Mouse (Mus musculus): ENCODE results near the gene Add2. TPM values are rescaled to one million over a fixed set of nuclear protein-coding genes. Genes with fewer than 3 reads are reported as not detected.

The Add2 gene
- polyA plus RNA-seq, 1 experiment from 2014 or later, result 6.4 TPM

DNA sequence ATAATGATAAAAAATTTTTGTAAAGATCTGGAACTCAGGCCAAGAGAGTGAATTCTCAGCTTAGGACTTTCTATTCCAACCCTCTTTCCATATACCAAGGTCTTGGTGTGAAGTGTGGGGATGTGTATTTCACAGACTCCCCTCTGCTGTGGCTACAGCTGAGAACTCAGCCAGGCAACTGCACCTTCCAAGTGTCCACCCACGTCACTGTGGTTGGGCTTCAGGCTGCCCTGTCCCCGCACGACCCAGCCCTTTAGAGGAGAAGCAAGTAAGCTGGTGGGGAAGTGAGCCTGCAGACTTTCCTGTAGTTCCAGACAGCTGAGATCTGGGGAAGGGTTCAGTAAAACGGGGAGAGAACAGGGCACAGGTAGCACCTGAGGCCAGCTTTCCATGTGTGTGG, 68.7 kb downstream of the Add2 start:
- WGBS, result 55% methylated on average over 4 of the region's 4 CpGs
- ATAC-seq (ENCODE audit: insufficient number of reproducible peaks, low FRiP score, low TSS enrichment, low read depth) (no peak), DNase-seq (ENCODE audit: low spot score) (no peak)
- Histone ChIP-seq H3K4me2 (ENCODE audit: low read depth, severe bottlenecking) (no peak overlapping the region), H3K27ac (replicated peaks; ENCODE audit: low read depth, low read length) (no peak overlapping the region), H3K9ac (ENCODE audit: low read length) (no peak overlapping the region), H3K9me3 (ENCODE audit: control insufficient read depth, low read length) (no peaks in the 10 kb centered on the region), H3K36me3 (ENCODE audit: control insufficient read depth, insufficient read depth, low read length) (no peaks in the 10 kb centered on the region), H3K27me3 (ENCODE audit: control insufficient read depth, insufficient read depth, low read length) (no peaks in the 10 kb centered on the region), H3K4me1 (ENCODE audit: control insufficient read depth, insufficient read depth, low read length) (peaks cover 4% of the 10 kb centered on the region; the same call in 1 of the 2 replicates), H3K4me3 (ENCODE audit: low read depth, low read length) (no peak overlapping the region)

DNA sequence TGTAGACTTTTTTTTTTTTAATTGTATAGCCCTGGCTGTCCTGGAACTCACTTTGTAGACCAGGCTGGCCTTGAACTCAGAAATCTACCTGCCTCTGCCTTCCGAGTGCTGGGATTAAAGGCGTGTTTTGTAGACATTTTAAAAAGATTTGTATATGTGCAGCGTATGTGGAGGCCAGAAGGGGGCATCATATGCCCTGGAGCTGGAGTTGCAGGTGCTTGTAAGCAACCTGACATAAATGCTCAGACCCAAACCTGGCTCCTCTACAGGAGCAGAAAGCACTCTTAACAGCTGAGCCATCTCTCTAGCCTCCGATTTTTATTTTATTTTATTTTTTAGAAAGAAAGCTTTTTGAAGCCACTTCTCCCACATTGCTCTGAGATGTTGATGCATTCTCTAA, 70.5 kb downstream of the Add2 start:
- DNase-seq (ENCODE audit: low spot score), result no peak
- no peaks in the 10 kb centered on the region for H3K27me3 ChIP-seq (ENCODE audit: control insufficient read depth, insufficient read depth, low read length)
- H3K4me1 ChIP-seq (ENCODE audit: control insufficient read depth, insufficient read depth, low read length), result peaks cover 4% of the 10 kb centered on the region; the same call in 1 of the 2 replicates
- no peak overlapping the region for H3K27ac ChIP-seq (replicated peaks; ENCODE audit: low read depth, low read length)
- no peaks in the 10 kb centered on the region for H3K9me3 ChIP-seq (ENCODE audit: control insufficient read depth, low read length)
- no peaks in the 10 kb centered on the region for H3K36me3 ChIP-seq (ENCODE audit: control insufficient read depth, insufficient read depth, low read length)
- no peak overlapping the region for H3K4me2 ChIP-seq (ENCODE audit: low read depth, severe bottlenecking)
- H3K4me3 ChIP-seq (ENCODE audit: low read depth, low read length), result no peak overlapping the region
- ATAC-seq (ENCODE audit: insufficient number of reproducible peaks, low FRiP score, low TSS enrichment, low read depth), result no peak
- WGBS, result 73% methylated on average over 4 of the region's 4 CpGs
- no peak overlapping the region for H3K9ac ChIP-seq (ENCODE audit: low read length)

DNA sequence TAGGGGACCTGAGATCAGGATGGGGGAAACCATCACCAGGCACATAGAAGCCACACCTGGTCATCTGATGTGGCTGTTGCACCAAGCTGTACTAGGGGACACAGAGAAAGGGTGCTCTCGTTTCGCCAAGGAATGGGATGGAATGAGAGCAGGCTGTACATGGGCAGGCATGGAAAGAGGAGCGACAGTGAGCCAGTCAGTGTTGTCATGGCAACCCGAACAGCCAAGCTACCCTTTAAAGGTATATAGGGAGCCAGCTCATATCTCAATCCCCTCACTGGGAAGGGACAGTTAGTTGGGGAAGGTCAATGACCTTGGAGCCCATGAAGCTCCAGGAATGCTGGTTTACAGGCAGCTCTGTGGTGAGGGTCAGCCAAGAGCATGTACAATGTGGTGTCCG, 73.0 kb downstream of the Add2 start:
- DNase-seq (ENCODE audit: low spot score), result no peak
- no peak overlapping the region for H3K27ac ChIP-seq (replicated peaks; ENCODE audit: low read depth, low read length)
- no peaks in the 10 kb centered on the region for H3K36me3 ChIP-seq (ENCODE audit: control insufficient read depth, insufficient read depth, low read length)
- H3K9ac ChIP-seq (ENCODE audit: low read length), result no peak overlapping the region
- no peak overlapping the region for H3K4me2 ChIP-seq (ENCODE audit: low read depth, severe bottlenecking)
- WGBS, result 75% methylated on average over 5 of the region's 5 CpGs
- H3K4me1 ChIP-seq (ENCODE audit: control insufficient read depth, insufficient read depth, low read length), result peaks cover 4% of the 10 kb centered on the region; the same call in 1 of the 2 replicates
- H3K9me3 ChIP-seq (ENCODE audit: control insufficient read depth, low read length), result no peaks in the 10 kb centered on the region
- H3K27me3 ChIP-seq (ENCODE audit: control insufficient read depth, insufficient read depth, low read length), result no peaks in the 10 kb centered on the region
- no peak for ATAC-seq (ENCODE audit: insufficient number of reproducible peaks, low FRiP score, low TSS enrichment, low read depth)
- no peak overlapping the region for H3K4me3 ChIP-seq (ENCODE audit: low read depth, low read length)

DNA sequence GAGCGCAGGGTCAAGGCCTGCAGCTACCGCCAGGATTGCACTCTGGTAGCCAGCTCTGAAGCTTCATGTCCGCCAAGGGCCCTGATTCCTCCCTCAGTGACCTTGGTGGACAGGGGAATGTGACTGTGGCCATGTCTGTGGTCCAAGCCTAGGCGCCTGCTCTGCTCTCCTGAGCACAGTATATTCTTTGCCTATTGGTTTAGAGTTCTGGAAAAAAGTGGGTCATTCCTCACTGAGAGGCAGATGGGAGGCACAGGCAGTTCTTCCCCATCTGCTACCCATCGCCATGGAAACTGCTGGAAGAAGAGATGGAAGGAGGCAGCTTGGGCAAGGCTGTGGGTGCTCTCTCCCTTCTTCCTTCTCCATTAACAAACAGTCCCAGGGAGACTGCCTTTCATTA, 74.4 kb downstream of the Add2 start:
- Histone ChIP-seq H3K4me3 (ENCODE audit: low read depth, low read length) (no peak overlapping the region), H3K9ac (ENCODE audit: low read length) (no peak overlapping the region), H3K4me2 (ENCODE audit: low read depth, severe bottlenecking) (no peak overlapping the region), H3K27ac (replicated peaks; ENCODE audit: low read depth, low read length) (no peak overlapping the region), H3K36me3 (ENCODE audit: control insufficient read depth, insufficient read depth, low read length) (peaks cover under 1% of the 10 kb centered on the region; the same call in 1 of the 2 replicates), H3K27me3 (ENCODE audit: control insufficient read depth, insufficient read depth, low read length) (no peaks in the 10 kb centered on the region), H3K4me1 (ENCODE audit: control insufficient read depth, insufficient read depth, low read length) (no peaks in the 10 kb centered on the region), H3K9me3 (ENCODE audit: control insufficient read depth, low read length) (no peaks in the 10 kb centered on the region)
- ATAC-seq (ENCODE audit: insufficient number of reproducible peaks, low FRiP score, low TSS enrichment, low read depth) (no peak), DNase-seq (ENCODE audit: low spot score) (no peak)
- WGBS, result 80% methylated on average over 5 of the region's 5 CpGs

DNA sequence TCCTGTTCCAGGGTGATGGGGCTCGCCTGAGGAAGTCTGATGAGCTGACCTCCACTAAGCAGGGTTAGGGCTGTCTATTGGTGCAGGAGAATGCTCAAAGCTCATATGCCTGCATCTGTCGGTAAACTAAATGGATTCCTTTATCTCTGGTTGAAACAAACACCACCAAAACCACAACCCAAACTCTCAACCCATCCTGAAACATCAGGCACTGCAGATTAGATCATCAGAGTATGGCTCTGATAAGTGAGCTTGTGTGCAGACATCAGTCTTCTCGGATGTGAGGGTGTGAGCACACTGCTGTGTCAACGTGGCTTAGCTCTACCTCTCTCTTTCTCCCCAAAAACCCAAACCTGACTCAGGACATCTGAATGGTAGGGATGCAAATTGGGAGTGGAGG, 75.1 kb downstream of the Add2 start:
- H3K9me3 ChIP-seq (ENCODE audit: control insufficient read depth, low read length), result no peaks in the 10 kb centered on the region
- DNase-seq (ENCODE audit: low spot score), result no peak
- no peaks in the 10 kb centered on the region for H3K4me1 ChIP-seq (ENCODE audit: control insufficient read depth, insufficient read depth, low read length)
- no peak overlapping the region for H3K27ac ChIP-seq (replicated peaks; ENCODE audit: low read depth, low read length)
- no peak overlapping the region for H3K4me2 ChIP-seq (ENCODE audit: low read depth, severe bottlenecking)
- H3K27me3 ChIP-seq (ENCODE audit: control insufficient read depth, insufficient read depth, low read length), result no peaks in the 10 kb centered on the region
- no peak overlapping the region for H3K9ac ChIP-seq (ENCODE audit: low read length)
- H3K4me3 ChIP-seq (ENCODE audit: low read depth, low read length), result no peak overlapping the region
- WGBS, result 69% methylated on average over 4 of the region's 4 CpGs
- peaks cover 2% of the 10 kb centered on the region; the same call in 1 of the 2 replicates for H3K36me3 ChIP-seq (ENCODE audit: control insufficient read depth, insufficient read depth, low read length)
- ATAC-seq (ENCODE audit: insufficient number of reproducible peaks, low FRiP score, low TSS enrichment, low read depth), result no peak

DNA sequence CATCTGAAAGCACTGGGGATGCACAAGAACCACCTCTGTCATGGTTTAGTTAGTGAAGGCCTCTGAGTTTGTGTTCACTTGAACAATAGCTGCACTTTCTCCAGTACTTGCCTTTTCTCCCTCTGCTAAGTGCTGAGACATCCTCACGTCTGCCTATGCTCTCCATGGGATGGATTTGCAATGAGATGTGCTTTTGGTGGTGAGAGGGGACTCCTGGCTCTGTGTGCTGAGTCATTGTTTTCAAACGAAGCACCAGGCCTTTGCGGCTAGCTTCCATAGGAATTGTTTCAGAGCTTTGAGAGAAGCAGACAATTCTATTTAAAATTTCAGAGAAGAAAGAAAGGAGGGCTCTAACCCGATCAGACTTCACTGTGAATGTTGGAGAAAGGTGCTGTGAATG, 76.2 kb downstream of the Add2 start:
- ATAC-seq (ENCODE audit: insufficient number of reproducible peaks, low FRiP score, low TSS enrichment, low read depth) (no peak), DNase-seq (ENCODE audit: low spot score) (no peak)
- Histone ChIP-seq H3K27me3 (ENCODE audit: control insufficient read depth, insufficient read depth, low read length) (no peaks in the 10 kb centered on the region), H3K27ac (replicated peaks; ENCODE audit: low read depth, low read length) (no peak overlapping the region), H3K9me3 (ENCODE audit: control insufficient read depth, low read length) (no peaks in the 10 kb centered on the region), H3K9ac (ENCODE audit: low read length) (no peak overlapping the region), H3K4me1 (ENCODE audit: control insufficient read depth, insufficient read depth, low read length) (no peaks in the 10 kb centered on the region), H3K4me2 (ENCODE audit: low read depth, severe bottlenecking) (no peak overlapping the region), H3K4me3 (ENCODE audit: low read depth, low read length) (no peak overlapping the region), H3K36me3 (ENCODE audit: control insufficient read depth, insufficient read depth, low read length) (peaks cover 2% of the 10 kb centered on the region; the same call in 1 of the 2 replicates)
- WGBS, result 80% methylated on average over 4 of the region's 4 CpGs

DNA sequence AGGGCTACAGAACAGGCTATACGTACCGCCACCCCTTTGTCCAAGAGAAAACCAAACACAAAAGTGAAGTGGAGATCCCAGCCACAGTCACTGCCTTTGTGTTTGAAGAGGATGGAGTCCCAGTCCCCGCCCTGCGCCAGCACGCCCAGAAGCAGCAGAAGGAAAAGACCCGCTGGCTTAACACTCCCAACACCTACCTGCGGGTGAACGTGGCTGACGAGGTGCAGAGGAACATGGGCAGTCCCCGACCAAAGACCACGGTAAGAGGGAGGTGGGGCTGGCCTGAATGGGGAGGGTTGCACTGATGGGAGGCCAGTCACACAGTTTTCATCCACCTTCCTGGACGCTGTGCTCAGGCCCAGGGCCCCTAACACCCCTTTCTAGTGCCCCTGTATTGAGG, 77.6 kb downstream of the Add2 start:
- no peaks in the 10 kb centered on the region for H3K4me1 ChIP-seq (ENCODE audit: control insufficient read depth, insufficient read depth, low read length)
- no peaks in the 10 kb centered on the region for H3K27me3 ChIP-seq (ENCODE audit: control insufficient read depth, insufficient read depth, low read length)
- no peak overlapping the region for H3K27ac ChIP-seq (replicated peaks; ENCODE audit: low read depth, low read length)
- H3K9me3 ChIP-seq (ENCODE audit: control insufficient read depth, low read length), result no peaks in the 10 kb centered on the region
- WGBS, result 75% methylated on average over 12 of the region's 12 CpGs
- no peak overlapping the region for H3K4me3 ChIP-seq (ENCODE audit: low read depth, low read length)
- H3K4me2 ChIP-seq (ENCODE audit: low read depth, severe bottlenecking), result no peak overlapping the region
- peaks cover 2% of the 10 kb centered on the region; the same call in 1 of the 2 replicates for H3K36me3 ChIP-seq (ENCODE audit: control insufficient read depth, insufficient read depth, low read length)
- no peak for DNase-seq (ENCODE audit: low spot score)
- no peak for ATAC-seq (ENCODE audit: insufficient number of reproducible peaks, low FRiP score, low TSS enrichment, low read depth)
- H3K9ac ChIP-seq (ENCODE audit: low read length), result no peak overlapping the region

DNA sequence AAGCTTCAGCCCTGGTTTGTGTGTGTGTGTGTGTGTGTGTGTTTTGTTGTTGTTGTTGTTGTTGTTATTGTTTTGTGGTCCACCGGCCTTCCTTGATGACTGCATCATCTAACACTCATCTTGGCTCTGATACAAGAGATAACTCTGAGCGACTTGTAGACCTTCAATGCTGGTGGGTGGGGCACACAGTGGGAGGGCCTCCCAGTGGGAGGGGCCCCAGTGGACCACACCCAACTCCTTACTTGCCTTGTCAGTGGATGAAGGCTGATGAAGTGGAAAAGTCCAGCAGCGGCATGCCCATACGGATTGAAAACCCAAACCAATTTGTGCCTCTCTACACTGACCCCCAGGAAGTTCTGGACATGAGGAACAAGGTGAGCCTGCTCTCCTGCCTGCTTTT, 78.6 kb downstream of the Add2 start:
- no peak for ATAC-seq (ENCODE audit: insufficient number of reproducible peaks, low FRiP score, low TSS enrichment, low read depth)
- no peak overlapping the region for H3K9ac ChIP-seq (ENCODE audit: low read length)
- WGBS, result 93% methylated on average over 4 of the region's 4 CpGs

DNA sequence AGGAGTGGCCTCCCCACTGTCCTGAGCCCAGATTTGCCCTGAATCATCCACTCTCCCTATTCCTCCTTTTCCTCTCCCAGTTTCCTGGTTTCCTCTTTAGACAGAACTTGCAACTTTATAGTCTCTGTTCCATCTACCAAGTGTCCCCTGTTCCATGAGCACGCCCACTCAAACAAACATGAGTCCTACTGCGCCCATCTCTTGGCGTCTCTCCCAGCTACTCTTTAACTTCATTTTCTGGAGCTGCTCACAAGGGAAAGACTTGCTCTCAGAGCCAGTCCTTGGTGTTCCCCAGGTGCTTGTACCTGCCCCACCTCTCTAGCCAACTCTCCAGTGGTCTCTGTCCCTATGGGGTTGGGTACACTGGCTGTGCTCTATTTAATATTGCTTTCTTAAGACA, 87.4 kb downstream of the Add2 start:
- DNase-seq (ENCODE audit: low spot score) (no peak), ATAC-seq (ENCODE audit: insufficient number of reproducible peaks, low FRiP score, low TSS enrichment, low read depth) (no peak)
- no peak overlapping the region for H3K9ac ChIP-seq (ENCODE audit: low read length)
- H3K4me1 ChIP-seq (ENCODE audit: control insufficient read depth, insufficient read depth, low read length), result no peaks in the 10 kb centered on the region
- no peaks in the 10 kb centered on the region for H3K9me3 ChIP-seq (ENCODE audit: control insufficient read depth, low read length)
- H3K4me2 ChIP-seq (ENCODE audit: low read depth, severe bottlenecking), result no peak overlapping the region
- no peak overlapping the region for H3K4me3 ChIP-seq (ENCODE audit: low read depth, low read length)
- WGBS, result 93% methylated on average over 3 of the region's 3 CpGs
- H3K27ac ChIP-seq (replicated peaks; ENCODE audit: low read depth, low read length), result no peak overlapping the region
- no peaks in the 10 kb centered on the region for H3K27me3 ChIP-seq (ENCODE audit: control insufficient read depth, insufficient read depth, low read length)
- no peaks in the 10 kb centered on the region for H3K36me3 ChIP-seq (ENCODE audit: control insufficient read depth, insufficient read depth, low read length)

More for the DNA sequence above, 78.6 kb downstream of the Add2 start:
- Histone ChIP-seq H3K36me3 (ENCODE audit: control insufficient read depth, insufficient read depth, low read length) (peaks cover 2% of the 10 kb centered on the region; the same call in 1 of the 2 replicates), H3K27ac (replicated peaks; ENCODE audit: low read depth, low read length) (no peak overlapping the region), H3K27me3 (ENCODE audit: control insufficient read depth, insufficient read depth, low read length) (no peaks in the 10 kb centered on the region), H3K4me3 (ENCODE audit: low read depth, low read length) (no peak overlapping the region), H3K9me3 (ENCODE audit: control insufficient read depth, low read length) (no peaks in the 10 kb centered on the region), H3K4me2 (ENCODE audit: low read depth, severe bottlenecking) (no peak overlapping the region), H3K4me1 (ENCODE audit: control insufficient read depth, insufficient read depth, low read length) (no peaks in the 10 kb centered on the region)
- no peak for DNase-seq (ENCODE audit: low spot score)
